Mouse (Mus musculus) liver, embryonic 12.5 days (tissue): Measurements from ENCODE around the gene Onecut1. TPM values are rescaled to one million over a fixed set of nuclear protein-coding genes. Genes with fewer than 3 reads are reported as not detected.

Source experiments
- ATAC-seq: fragments of 200-750 bp; cut with Nextera tagmentation; 2 replicates; pipeline ENCODE4 v1.8.0; 2017; ENCODE audit warnings: moderate number of reproducible peaks, mild to moderate bottlenecking, moderate library complexity
- H3K27ac ChIP-seq: fragments of 300-500 bp; sonication (generic); 2 replicates; pipeline ENCODE4 v1.5.1; 2016; ENCODE audit warnings: mild to moderate bottlenecking
- H3K27me3 ChIP-seq: fragments of 300-500 bp; sonication (generic); replicated peaks from 2 replicates; pipeline ENCODE4 v1.6.1; 2016; ENCODE audit warnings: mild to moderate bottlenecking, moderate library complexity
- H3K36me3 ChIP-seq: fragments of 300-500 bp; sonication (generic); 2 replicates; pipeline ENCODE4 v1.6.1; 2016; ENCODE audit warnings: mild to moderate bottlenecking, moderate library complexity
- H3K4me1 ChIP-seq: fragments of 300-500 bp; sonication (generic); 2 replicates; pipeline ENCODE4 v1.6.1; 2016
- H3K4me2 ChIP-seq: fragments of 300-500 bp; sonication (generic); 2 replicates; pipeline ENCODE4 v1.6.1; 2016; ENCODE audit warnings: mild to moderate bottlenecking, moderate library complexity
- H3K4me3 ChIP-seq: fragments of 300-500 bp; sonication (generic); 2 replicates; pipeline ENCODE4 v1.5.1; 2016; ENCODE audit warnings: mild to moderate bottlenecking, moderate library complexity
- H3K9ac ChIP-seq: fragments of 300-500 bp; sonication (generic); 2 replicates; pipeline ENCODE4 v1.6.1; 2016; ENCODE audit warnings: mild to moderate bottlenecking, moderate library complexity
- H3K9me3 ChIP-seq: fragments of 300-500 bp; sonication (generic); replicated peaks from 2 replicates; pipeline ENCODE4 v1.6.1; 2016; ENCODE audit warnings: mild to moderate bottlenecking, moderate library complexity
- WGBS: fragments of 180-500 bp; shearing (Covaris S2); methylation state at CpG from one replicate; pipeline ENCODE4 v1.1.7; 2016; ENCODE audit not compliant: insufficient replicate concordance; 5-methylcytosine and 5-hydroxymethylcytosine counted together
- polyA plus RNA-seq: library from polyadenylated mRNA; unstranded; fragments of >200 nt; fragmentation: Nextera tagmentation; extraction: Ambion mirVana; gene quantifications from 2 replicates; pipeline ENCODE4 v1.2.1, GENCODE M21; 2016

The Onecut1 gene
- polyA plus RNA-seq, 1 experiment from 2014 or later = 2.6 TPM

GRCm38 (mm10) chr9:74922884-74923283 is 61.2 kb downstream of the Onecut1 start:
- Histone ChIP-seq H3K4me3 (no peak overlapping the region), H3K4me2 (no peak overlapping the region), H3K9me3 (no peaks in the 10 kb centered on the region), H3K4me1 (no peaks in the 10 kb centered on the region), H3K27me3 (no peaks in the 10 kb centered on the region), H3K9ac (no peak overlapping the region), H3K27ac (no peak overlapping the region), H3K36me3 (no peaks in the 10 kb centered on the region)
- no peak for ATAC-seq
- WGBS = 40% methylated on average over 3 of the region's 3 CpGs

- H3K36me3 ChIP-seq = no peaks in the 10 kb centered on the region
- H3K9me3 ChIP-seq = no peaks in the 10 kb centered on the region
- no peak overlapping the region for H3K4me3 ChIP-seq
- no peak overlapping the region for H3K27ac ChIP-seq
- ATAC-seq = no peak
- no peaks in the 10 kb centered on the region for H3K4me1 ChIP-seq
- no peak overlapping the region for H3K9ac ChIP-seq
- H3K4me2 ChIP-seq = no peak overlapping the region
- WGBS = 63% methylated on average over 6 of the region's 6 CpGs
- no peaks in the 10 kb centered on the region for H3K27me3 ChIP-seq
These were observed 61.7 kb downstream of the Onecut1 start for GRCm38 (mm10) chr9:74923291-74923977.

- H3K4me3 ChIP-seq = no peak overlapping the region
- ATAC-seq = no peak
- no peaks in the 10 kb centered on the region for H3K9me3 ChIP-seq
- H3K36me3 ChIP-seq = no peaks in the 10 kb centered on the region
- no peak overlapping the region for H3K27ac ChIP-seq
- no peak overlapping the region for H3K9ac ChIP-seq
- H3K4me2 ChIP-seq = no peak overlapping the region
- no peaks in the 10 kb centered on the region for H3K27me3 ChIP-seq
- 74% methylated on average over 10 of the region's 10 CpGs for WGBS
- no peaks in the 10 kb centered on the region for H3K4me1 ChIP-seq
These were observed 63.6 kb downstream of the Onecut1 start for GRCm38 (mm10) chr9:74925220-74925769.

- Histone ChIP-seq H3K36me3 (no peaks in the 10 kb centered on the region), H3K4me3 (no peak overlapping the region), H3K9me3 (no peaks in the 10 kb centered on the region), H3K4me2 (no peak overlapping the region), H3K9ac (no peak overlapping the region), H3K27me3 (no peaks in the 10 kb centered on the region), H3K27ac (no peak overlapping the region), H3K4me1 (no peaks in the 10 kb centered on the region)
- ATAC-seq = no peak
- 69% methylated on average over 4 of the region's 4 CpGs for WGBS
These were observed 68.3 kb downstream of the Onecut1 start for GRCm38 (mm10) chr9:74929981-74930423.

- WGBS = 75% methylated on average over 5 of the region's 5 CpGs
- no peak for ATAC-seq
These were observed 68.9 kb downstream of the Onecut1 start for GRCm38 (mm10) chr9:74930653-74931052.

DNA sequence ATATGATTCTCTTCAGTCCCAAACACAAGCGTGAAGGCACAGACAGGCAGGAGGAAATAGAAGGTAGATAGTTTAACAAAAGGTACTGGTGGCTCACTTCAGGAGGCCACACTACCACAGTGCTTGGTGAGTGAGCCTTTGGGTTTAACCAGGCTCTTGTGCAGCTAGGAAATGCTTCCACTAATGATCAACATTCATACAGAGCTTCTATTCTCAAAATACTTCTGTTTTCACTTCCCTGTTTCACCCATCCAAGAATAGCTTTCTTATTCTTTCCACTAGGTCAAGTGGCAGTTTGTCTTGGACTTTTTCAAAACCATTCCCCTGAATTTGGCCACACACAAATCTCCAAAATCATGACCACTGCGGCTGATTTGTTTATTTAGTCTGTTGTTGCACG is 73.6 kb downstream of the Onecut1 start:
- ATAC-seq = no peak
- no peak overlapping the region for H3K9ac ChIP-seq
- no peaks in the 10 kb centered on the region for H3K27me3 ChIP-seq
- H3K4me1 ChIP-seq = no peaks in the 10 kb centered on the region
- H3K27ac ChIP-seq = no peak overlapping the region
- H3K4me3 ChIP-seq = no peak overlapping the region
- 61% methylated on average over 3 of the region's 3 CpGs for WGBS
- H3K9me3 ChIP-seq = no peaks in the 10 kb centered on the region
- H3K4me2 ChIP-seq = no peak overlapping the region
- H3K36me3 ChIP-seq = no peaks in the 10 kb centered on the region

More at GRCm38 (mm10) chr9:74930653-74931052, 68.9 kb downstream of the Onecut1 start:
- Histone ChIP-seq H3K27me3 (no peaks in the 10 kb centered on the region), H3K4me2 (no peak overlapping the region), H3K9ac (no peak overlapping the region), H3K4me3 (no peak overlapping the region), H3K4me1 (no peaks in the 10 kb centered on the region), H3K9me3 (no peaks in the 10 kb centered on the region), H3K27ac (no peak overlapping the region), H3K36me3 (no peaks in the 10 kb centered on the region)

- 72% methylated on average over 3 of the region's 3 CpGs for WGBS
- no peaks in the 10 kb centered on the region for H3K9me3 ChIP-seq
These were observed 76.0 kb downstream of the Onecut1 start for GRCm38 (mm10) chr9:74937761-74938160.

DNA sequence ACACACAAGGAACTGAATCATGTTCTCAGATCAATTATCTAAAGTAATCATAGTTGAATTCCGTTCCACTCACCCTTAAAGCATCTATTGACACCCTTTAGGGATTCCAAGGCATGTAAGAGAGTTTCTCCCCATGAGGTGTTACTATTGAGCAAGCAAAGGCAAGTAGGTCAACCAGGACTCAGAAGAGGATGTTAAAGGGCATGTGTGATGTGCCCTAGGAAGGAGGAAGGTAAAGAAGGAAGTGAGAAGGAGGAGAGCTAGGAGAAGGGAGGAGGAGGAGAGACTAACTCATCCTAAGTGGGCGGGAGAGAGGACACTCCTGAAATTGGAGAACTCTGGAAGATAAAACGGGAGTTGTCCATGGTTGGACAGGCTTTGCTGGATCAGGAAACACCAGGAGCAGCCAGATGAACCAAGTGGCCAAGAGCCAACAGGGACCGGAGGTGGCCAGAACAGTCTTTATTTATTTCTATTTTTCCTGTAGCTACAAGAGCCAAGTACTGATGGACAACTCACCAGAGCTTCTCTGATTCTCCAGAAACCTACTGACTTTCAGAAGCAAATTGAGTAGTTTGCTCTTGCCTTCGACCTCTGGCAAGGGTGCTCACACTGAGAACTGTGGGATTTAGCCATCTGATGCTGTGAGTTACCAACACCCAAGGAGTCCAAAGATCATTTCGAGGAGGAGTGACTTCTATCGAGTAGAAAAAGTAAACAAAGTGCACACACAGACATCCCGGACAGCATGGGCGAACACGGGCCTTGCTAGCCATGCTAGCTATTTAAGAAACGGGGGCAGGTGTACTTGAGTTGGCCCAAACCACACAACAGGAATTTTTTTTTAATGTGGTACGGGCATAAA is 77.2 kb downstream of the Onecut1 start:
- Histone ChIP-seq H3K9ac (no peak overlapping the region), H3K27me3 (no peaks in the 10 kb centered on the region), H3K27ac (no peak overlapping the region), H3K9me3 (no peaks in the 10 kb centered on the region), H3K4me3 (no peak overlapping the region), H3K36me3 (no peaks in the 10 kb centered on the region), H3K4me2 (no peak overlapping the region), H3K4me1 (no peaks in the 10 kb centered on the region)
- WGBS = 62% methylated on average over 12 of the region's 12 CpGs
- no peak for ATAC-seq

More at GRCm38 (mm10) chr9:74937761-74938160, 76.0 kb downstream of the Onecut1 start:
- Histone ChIP-seq H3K27me3 (no peaks in the 10 kb centered on the region), H3K4me1 (no peaks in the 10 kb centered on the region), H3K4me2 (no peak overlapping the region), H3K36me3 (no peaks in the 10 kb centered on the region), H3K4me3 (no peak overlapping the region), H3K27ac (no peak overlapping the region), H3K9ac (no peak overlapping the region)
- no peak for ATAC-seq

Other genes starting within 250 kb of the Onecut1 start
- gene Fam214a, start 91.0 kb downstream of the Onecut1 start, polyA plus RNA-seq = 1.8 and 2.6 TPM in 2 replicates
- gene Arpp19, start 175.7 kb downstream of the Onecut1 start, polyA plus RNA-seq = 232 and 236 TPM in 2 replicates
- gene Myo5a, start 209.1 kb downstream of the Onecut1 start, polyA plus RNA-seq = 3.8 and 3.9 TPM in 2 replicates